Mouse (Mus musculus) liver, adult 2 months (tissue): Measurements from ENCODE around the gene Tiparp.

Experiments used
- CTCF ChIP-seq: fragments of 200-500 bp; IDR thresholded peaks from 2 replicates; pipeline ENCODE4 v1.5.1; 2011; ENCODE audit warnings: low read depth, low read length, control low read depth
- POLR2A ChIP-seq: fragments of 200-500 bp; IDR thresholded peaks from 2 replicates; pipeline ENCODE4 v1.6.1; 2011; ENCODE audit warnings: low read length, control low read depth; ENCODE audit not compliant: insufficient read depth; ENCODE audit errors: extremely low read depth

GRCm38 (mm10) chr3:65535087-65535761, 7.0 kb downstream of the Tiparp start:
- TF ChIP-seq CTCF (no peak), POLR2A (no peak)
